Mouse (Mus musculus): Measurements from ENCODE around the gene Gxylt2. TPM values are rescaled to one million over a fixed set of nuclear protein-coding genes. Genes with fewer than 3 reads are reported as not detected.

The Gxylt2 gene
- total RNA-seq, 2 experiments from 2014 or later, result 0.96 to 1.3 TPM

DNA sequence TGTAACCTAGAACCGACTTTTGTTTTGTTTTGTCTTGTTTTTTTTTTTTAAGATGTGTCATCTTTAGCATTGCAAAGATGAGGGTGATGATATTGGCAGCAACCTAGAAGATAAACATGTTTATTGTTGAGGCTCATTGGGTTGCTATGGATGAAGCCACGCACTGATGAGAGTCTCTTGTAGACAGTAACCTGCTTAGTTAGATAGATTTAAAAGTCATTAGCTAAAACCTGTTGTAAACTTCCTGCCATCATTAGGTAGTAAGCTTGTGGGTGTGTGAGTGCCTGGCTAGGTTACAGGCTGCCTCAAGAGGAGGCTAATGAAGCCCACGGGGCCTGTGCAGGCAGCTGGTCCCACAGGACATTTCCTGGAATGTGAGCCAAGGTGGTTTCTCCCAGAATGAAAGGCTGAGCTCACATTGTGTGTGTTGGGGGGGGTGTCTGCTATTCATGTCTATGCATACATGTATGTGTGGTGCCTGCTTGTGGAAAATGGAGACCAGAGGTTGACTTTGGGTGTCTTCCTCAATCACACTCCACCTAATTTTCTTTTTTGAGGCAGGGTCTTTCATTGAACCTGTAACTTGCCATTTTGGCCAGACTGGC, 87.6 kb downstream of the Gxylt2 start:
- no peak for DNase-seq (ENCODE audit: low spot score in 2 of 2)
- intact Hi-C loops (cut with DNase I), result no loop called here

DNA sequence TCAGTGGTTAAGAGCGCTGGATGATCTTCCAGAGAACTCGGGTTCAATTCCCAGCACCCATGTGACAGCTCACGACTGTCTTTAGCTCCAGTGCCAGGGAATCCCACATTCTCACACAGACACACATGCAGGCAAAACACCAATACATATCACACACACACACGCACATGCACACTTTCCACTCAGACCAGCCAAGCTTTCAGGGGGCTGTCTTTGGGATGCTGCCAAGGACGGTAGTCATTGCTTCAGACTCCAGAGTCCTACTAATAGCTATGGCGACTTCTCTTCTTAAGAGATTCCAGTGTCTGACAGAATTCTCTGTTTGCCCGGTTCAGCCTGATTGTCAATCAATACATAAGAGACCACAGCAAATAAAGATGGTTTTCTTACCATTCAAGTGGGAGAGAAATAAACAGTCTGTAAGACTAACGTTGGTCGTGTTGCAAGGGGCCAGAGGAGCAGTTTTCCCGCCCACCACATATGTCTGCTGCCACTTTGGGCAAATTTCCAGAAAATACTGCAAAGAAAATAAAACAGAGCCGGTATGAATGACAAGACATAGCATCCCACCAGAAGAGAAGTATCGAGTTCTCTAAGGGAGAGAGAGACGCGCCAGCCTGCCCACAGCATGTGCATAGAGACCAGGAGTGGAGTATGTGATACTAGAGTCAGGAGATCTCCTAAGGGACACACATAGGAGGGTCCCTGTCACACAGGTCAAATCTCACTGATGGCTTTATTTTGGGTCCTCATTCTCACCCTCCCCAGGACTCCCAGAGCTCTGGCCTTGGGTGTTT, 88.6 kb downstream of the Gxylt2 start:
- DNase-seq (ENCODE audit: low spot score in 2 of 2), result no peak
- intact Hi-C loops (cut with DNase I), result no loop called here

DNA sequence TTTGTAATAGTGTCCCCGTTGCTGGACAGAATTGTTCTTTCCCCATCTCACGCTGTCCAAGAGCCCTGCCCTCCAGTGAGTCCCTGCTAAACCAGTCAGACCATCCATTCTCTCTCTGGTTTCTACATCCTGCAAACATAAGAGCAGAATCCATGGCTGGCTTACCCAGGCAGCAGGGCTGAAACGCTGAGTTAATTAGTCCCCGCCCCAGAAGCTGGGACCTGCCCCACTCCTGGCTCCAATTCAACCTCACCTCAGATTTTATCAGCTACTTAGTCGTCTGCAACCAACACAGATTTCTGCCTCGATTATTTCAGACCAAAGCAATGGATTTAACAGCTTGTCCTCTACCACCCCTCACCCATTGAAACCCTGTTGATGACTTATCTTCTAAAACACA, 91.3 kb downstream of the Gxylt2 start:
- DNase-seq (ENCODE audit: low spot score in 2 of 2), result no peak
- intact Hi-C loops (cut with DNase I), result no loop called here

DNA sequence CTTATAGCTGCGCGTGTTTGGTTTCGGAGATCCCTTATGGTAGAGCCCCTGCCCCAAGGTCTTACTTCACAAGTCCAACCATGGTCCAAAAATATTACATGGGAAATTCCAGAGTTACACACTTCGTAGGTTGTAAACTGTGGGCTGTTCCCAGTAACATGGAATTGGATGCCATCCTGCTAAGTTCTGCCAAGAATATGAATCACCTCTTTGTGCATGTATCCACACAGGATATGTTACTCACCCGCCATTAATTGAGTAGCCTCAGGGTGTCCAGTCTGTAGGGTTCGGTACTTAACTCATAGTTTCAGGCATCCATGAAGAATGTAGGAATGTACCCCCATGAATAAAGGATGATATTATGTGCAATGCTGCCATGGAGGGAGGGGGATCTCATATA, 94.8 kb downstream of the Gxylt2 start:
- DNase-seq (ENCODE audit: low spot score in 2 of 2), result no peak
- intact Hi-C loops (cut with DNase I), result no loop called here

DNA sequence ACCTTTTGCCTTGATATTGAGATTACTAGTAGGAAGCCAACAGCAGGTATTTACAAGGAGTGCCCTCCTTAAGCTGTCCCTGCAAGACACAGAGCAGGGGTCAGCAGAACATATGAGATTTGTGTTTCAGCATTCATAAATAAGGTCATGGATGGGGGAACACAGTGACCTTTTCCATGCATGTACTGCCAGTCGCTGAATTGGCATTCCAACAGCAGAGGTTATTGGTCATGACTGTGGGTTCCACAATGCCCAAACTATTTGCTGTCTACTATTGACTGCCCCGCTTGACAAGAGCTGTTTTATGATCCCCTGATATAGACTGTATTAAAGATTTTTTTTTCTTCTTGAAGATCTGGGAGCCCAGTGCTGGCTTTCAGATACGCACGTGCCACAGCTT, 95.2 kb downstream of the Gxylt2 start:
- no peak for DNase-seq (ENCODE audit: low spot score in 2 of 2)
- intact Hi-C loops (cut with DNase I), result no loop called here

DNA sequence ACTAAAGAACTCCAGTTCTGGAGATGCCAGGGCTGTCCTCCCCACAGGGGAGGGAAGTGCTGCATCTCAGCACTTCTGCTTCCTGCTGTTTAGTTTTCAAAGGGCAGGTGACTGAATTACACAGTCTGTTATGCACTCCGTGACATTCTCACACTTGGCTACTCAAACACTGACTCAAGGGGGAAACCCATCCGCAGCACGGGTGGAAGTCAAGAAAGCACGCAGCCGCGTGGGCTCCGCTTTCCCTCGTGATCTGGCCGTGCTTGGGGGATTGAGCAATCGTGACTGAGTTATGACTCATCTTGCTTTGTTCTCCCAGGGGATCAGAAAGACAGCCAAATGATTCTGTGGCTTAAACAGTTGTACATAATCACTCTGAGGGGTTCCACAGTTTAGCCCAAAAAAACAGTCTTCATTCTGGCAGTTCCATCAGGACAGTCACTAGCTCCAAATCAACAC, 96.0 kb downstream of the Gxylt2 start:
- intact Hi-C loops (cut with DNase I), result no loop called here
- DNase-seq (ENCODE audit: low spot score in 2 of 2), result peak; percentile 43 to 56

DNA sequence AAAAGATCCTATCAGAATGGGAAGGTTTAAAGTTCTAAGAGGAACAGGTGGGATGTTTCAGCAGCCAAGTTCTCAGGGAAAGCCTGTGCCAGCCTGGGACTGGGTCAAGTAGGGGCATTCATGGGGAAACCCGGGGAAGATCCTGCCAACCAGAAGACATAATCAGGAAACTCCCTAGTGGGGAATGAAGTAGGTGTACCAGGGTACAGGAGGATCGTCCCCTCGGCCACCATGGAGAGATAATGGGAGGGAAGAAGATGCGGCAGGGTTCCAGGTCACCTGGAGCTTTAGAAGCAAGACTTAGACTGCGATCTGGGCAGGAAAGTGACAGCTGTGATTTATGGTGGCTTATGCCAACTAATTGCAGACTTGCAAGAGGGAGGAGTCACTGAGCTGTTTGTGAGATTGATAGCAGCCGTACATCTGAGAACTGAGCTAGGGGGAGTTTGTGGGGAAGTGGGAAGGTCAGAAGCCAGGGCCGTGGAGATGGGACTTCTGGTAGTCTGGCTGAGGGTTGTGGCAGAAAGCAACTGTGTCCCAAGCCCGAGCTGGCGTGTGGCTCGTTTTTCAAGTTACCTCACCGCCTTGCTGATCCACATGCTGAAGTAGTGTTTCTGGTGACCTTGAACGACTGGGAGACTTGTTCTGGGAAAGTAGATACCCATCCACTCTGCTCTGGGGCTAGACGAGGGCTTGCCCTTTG, 98.0 kb downstream of the Gxylt2 start:
- DNase-seq (ENCODE audit: low spot score in 2 of 2), result no peak
- intact Hi-C loops (cut with DNase I), result no loop called here

DNA sequence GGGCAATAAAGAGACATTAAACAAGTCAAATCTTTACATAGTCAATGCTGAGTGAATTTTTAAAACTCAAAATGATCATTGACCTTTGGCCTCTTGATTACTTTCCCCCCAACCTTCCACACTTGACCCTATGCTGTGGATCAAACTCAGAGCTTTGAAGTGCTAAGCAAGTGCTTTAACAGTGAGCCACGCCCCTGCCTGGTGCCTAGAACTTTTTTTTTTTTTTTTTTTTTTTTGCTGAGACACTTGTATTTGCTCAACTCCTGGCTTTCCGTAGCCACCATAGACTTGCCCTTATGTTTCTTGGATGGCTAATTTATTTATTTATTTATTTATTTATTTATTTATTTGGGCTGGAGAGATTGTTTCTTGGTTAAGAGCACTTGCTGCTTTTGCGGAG, 98.7 kb downstream of the Gxylt2 start:
- no peak for DNase-seq (ENCODE audit: low spot score in 2 of 2)
- intact Hi-C loops (cut with DNase I), result no loop called here

DNA sequence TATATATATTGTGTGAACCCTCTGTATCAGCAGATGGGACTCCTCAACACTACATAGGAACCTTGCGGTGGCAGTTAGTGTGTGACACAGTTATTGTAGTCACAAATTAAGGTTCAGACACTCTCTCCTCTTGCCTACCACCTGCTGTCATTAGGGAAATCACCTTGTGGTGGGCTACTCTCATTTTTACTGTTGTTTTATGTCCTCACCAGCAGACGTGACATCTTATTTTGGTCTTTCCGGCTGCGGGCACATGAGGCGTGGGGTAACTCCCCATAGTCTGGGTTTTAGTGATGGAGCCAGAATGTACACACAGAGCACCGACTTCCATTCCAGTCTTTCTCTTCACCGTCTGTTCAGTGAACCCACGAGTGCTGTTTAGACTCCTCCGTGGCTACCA, 102.7 kb downstream of the Gxylt2 start:
- intact Hi-C loops (cut with DNase I), result no loop called here

DNA sequence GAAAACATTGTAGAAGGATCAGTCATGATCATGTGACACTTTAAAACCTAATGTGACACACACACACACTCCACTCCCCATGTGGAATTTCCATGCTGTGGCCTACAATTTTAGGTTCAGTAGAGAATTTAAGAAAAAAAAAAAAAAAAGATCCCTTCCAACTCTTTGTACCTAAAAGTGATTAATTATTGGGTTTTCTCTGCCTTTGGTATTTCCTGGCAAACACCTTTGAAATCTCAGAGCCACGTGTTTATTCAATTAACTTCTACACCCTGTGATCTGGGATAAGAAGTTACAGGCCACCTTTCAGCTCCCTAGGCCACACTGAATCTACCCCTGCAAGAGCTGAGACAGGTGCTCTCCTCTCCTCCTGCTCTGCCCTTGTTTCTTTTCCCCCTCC, 103.2 kb downstream of the Gxylt2 start:
- intact Hi-C loops (cut with DNase I), result no loop called here
- DNase-seq (ENCODE audit: low spot score in 2 of 2), result no peak

More for the DNA sequence above, 102.7 kb downstream of the Gxylt2 start:
- no peak for DNase-seq (ENCODE audit: low spot score in 2 of 2)

DNA sequence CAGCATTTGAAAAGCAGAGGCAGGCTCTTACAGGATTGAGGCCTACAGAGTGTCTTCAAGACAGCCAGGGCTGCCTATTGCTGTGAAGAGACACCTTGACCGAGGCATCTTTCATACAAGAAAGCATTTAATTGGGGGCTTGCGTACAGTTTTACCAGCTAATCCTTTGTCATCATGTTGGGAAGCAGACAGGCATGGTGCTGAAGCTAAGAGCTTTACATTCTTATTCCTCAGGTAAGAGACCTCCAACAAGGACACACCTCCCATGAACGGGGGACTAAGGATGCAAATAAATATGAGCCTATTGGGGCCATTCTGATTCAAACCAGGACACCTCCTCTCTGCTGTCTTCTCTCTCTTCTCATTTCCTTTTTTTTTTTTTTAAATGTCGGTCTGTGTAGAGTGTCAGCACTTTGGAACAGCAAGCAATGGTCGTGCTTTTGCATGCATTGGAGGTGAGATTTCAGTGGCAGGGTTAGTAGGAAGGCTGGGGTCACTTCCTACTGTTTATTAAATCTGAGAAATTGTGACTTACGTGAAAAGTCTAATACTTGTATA, 103.8 kb downstream of the Gxylt2 start:
- no peak for DNase-seq (ENCODE audit: low spot score in 2 of 2)
- intact Hi-C loops (cut with DNase I), result no loop called here

DNA sequence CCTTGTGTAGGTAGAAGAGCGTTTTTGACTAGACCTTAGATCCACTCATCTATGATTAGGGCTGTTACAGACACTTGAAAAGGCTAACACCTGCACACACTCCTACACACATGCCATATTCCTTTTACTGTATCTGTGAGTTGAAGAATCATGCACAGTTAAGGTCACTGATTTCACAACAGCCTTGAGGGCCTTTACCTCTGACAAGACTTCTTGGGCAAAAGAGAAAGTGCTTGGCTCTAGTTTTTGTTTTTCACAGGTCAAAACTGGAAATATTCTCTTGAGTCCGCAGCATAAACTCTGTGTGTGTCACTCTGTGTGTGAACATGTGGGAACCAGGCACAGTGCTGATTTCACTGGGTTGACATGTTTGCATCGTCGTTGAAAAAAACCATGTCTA, 105.6 kb downstream of the Gxylt2 start:
- DNase-seq (ENCODE audit: low spot score in 2 of 2), result no peak
- intact Hi-C loops (cut with DNase I), result no loop called here

DNA sequence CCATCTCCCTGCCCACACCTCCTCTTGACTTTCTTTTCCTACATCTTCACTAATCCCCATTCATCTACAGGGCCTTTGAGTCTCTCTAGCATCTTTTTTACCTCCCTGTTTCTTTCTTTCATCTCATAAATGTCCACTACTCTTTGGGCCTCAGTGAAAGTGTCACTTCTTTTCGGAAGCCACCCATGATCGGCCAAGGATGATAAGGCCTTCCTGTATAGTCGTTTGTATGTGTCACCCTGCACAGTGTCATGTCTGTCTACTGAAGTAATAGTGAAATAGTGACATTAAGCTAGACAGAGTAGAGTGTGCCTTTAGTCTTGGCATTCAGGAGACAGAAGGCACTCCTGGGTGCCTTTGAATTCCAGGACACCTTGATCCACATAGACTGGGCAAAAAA, 107.2 kb downstream of the Gxylt2 start:
- intact Hi-C loops (cut with DNase I), result no loop called here

DNA sequence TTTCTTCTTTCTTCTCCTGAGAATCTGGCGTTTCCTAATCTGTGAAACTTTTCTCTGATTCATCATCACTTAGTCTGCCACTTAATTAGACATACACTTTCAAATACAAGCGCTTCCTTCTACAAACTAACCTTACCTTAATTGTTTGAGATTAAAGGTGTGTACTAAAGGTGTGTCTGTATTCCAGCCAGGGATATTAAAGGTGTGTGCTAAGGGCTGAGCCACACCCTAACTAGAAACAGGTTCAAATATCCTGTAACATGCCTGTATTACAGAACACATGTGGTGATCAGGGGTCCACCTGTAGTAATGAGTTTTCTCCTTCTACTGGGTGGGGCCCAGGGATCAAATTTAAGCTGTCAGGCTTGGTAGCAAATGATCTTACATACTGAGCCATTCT, 116.8 kb downstream of the Gxylt2 start:
- intact Hi-C loops (cut with DNase I), result no loop called here
- DNase-seq (ENCODE audit: low spot score in 2 of 2), result no peak

More for the DNA sequence above, 107.2 kb downstream of the Gxylt2 start:
- no peak for DNase-seq (ENCODE audit: low spot score in 2 of 2)

DNA sequence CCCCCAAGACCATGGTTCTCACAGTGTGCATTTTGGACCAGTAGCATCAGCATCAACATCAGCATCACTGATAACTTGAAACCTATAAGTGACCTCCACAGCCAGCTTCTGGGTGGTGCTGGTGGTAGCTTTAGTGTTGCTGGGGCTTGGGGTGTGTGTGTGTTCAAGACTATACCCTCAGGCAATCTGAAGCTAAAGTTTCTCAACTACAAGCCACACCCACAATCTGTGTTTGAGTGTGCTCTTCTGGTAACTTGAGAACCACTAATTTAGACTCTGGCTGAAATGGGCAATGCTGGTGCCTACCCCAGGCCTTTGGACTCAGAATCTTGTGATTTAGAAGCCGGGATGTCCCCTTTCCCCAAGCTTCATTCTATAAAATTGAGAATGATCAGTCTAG, 118.8 kb downstream of the Gxylt2 start:
- intact Hi-C loops (cut with DNase I), result no loop called here

DNA sequence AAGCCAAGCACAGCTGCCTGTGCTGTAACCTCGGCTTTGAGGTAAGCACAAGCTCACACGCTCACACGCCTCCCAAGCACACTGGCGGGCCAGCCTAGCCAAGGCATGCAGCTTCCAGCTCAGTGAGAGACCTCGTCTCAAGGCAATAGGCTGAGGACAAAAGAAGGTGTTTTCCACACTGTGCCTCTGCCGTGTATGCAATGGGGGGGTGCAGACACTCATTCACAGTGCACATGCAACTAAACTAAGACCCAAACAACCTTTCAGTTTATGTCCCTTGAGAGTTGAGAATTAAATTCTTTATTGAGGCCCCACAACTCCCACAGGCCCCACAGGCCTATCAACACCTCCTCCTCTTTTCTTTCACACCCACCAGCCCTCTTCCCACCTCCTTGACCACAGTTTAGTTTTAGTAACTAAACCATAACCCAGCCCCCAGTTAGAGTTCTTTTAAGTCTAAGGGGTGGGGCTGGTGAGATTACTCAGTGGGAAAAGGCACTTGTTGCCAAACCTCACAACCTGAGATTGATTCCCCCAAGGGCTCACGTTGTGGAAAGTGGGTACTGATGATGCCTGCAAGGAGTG, 119.9 kb downstream of the Gxylt2 start:
- no peak for DNase-seq (ENCODE audit: low spot score in 2 of 2)
- intact Hi-C loops (cut with DNase I), result no loop called here

More for the DNA sequence above, 118.8 kb downstream of the Gxylt2 start:
- no peak for DNase-seq (ENCODE audit: low spot score in 2 of 2)

DNA sequence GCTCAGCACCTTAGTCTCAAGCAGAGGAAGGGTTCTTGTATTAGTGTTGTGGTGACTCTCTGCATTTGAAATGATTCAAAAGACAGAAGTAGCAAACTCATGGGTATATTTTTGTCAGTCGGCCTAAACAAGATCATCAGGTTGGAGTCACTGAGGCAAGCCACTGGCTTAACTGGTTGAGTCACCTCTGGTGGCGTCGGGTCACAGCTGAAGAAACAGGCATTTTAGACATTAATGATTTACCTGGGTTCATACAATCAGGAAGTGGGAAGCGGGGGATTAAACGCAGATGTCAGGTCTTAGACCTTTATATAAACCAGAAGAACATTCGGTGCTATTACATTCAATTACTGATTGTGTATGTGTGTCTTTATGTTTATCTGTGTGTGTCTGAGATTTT, 121.5 kb downstream of the Gxylt2 start:
- intact Hi-C loops (cut with DNase I), result no loop called here
- no peak for DNase-seq (ENCODE audit: low spot score in 2 of 2)

DNA sequence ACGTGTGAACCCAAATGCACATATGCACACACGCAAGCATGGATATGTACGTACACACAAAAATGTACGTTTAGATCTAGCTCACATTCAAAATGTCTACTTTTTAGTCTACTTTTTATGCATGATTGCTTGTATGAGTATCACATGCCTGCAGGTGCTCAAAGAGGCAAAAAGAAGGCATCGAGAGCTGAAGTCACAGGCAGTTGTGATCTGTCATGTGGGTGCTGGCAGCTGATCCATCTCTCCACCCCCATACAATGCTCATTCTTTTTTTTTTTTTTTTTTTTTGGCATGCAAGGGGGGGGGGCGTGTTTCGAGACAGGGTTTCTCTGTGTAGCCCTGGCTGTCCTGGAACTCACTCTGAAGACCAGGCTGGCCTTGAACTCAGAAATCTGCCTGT, 124.0 kb downstream of the Gxylt2 start:
- DNase-seq (ENCODE audit: low spot score in 2 of 2), result no peak
- intact Hi-C loops (cut with DNase I), result no loop called here

DNA sequence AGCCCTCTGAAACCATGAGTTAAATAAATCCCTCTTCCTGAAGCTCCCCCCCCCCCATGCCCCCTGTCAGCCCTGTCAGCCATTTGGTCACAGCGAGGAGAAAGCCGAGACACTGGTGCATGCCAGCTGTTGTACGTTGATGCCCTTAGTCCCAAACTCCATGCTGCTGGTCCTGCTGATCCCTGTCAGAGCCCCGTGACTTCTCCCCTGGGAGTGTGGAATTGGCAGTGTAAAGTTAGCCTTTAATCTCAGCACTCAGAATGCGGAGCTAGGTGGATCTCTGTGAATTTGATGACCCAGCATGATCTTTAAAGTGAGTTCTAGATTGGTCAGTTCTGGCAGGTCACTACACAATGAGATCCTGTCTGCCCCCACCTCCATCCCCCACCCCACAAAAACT, 125.2 kb downstream of the Gxylt2 start:
- no peak for DNase-seq (ENCODE audit: low spot score in 2 of 2)
- intact Hi-C loops (cut with DNase I), result no loop called here

DNA sequence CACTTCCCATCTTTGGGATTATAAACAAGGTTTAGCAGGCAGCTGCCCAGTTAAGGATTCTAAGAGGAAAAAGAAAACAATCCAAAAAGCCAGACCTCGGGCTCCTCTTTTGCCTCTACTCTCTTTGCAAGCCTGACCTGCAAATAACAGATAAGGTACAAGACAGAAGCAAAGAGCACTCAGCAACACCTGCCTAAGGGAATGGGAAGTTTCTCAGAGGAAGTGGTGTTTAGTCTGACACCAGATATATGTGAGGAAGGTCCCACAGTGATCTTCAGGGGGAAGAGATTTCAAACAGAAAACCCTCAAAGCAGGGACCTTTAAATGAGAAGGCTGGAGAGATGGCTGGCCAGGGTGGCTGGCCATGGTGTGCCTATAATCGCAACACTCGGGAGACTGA, 126.7 kb downstream of the Gxylt2 start:
- DNase-seq (ENCODE audit: low spot score in 2 of 2), result no peak
- intact Hi-C loops (cut with DNase I), result no loop called here
